Mouse (Mus musculus): ENCODE results near the gene 2700081O15Rik. TPM values are rescaled to one million over a fixed set of nuclear protein-coding genes. Genes with fewer than 3 reads are reported as not detected.
A peak's percentile ranks its signal among the peaks of the same experiment; 100 is the strongest.

The 2700081O15Rik gene
- polyA plus RNA-seq, 1 experiment: 26.9 TPM

DNA sequence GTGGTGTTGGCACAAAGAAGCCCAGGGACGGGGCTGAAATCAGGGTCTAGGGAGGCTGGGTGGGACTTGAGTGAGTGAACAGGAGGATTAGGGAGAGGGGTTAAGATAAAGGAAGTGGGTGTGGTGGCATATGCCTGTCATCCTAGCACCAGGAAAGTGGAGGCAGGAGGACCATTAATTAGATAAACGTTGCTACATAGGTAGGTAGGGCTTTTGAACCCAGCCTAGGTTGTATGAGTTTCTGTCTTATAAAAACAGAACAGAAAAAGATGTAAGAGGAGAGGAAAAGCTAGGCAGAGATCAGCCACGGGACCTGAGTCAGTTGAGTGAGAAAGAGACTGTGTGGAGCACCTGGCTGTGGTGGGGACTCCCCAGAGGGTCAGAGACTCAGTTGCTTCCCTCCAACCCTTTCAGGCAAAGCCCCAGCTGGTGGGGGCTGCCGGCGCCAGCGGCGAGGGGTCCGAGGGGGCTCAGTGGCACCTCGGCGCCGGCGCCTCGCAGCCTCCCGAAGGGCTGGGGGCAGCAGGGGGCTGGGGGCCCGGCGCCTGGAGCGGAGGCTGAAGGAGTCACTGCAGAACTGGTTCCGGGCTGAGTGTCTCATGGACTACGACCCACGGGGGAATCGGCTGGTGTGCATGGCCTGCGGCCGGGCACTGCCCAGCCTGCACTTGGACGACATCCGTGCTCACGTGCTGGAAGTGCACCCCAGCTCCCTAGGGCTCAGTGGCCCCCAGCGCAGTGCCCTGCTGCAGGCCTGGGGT lies 3.6 kb downstream of the 2700081O15Rik start:
- DNase-seq (ENCODE audit: low spot score): no peak

DNA sequence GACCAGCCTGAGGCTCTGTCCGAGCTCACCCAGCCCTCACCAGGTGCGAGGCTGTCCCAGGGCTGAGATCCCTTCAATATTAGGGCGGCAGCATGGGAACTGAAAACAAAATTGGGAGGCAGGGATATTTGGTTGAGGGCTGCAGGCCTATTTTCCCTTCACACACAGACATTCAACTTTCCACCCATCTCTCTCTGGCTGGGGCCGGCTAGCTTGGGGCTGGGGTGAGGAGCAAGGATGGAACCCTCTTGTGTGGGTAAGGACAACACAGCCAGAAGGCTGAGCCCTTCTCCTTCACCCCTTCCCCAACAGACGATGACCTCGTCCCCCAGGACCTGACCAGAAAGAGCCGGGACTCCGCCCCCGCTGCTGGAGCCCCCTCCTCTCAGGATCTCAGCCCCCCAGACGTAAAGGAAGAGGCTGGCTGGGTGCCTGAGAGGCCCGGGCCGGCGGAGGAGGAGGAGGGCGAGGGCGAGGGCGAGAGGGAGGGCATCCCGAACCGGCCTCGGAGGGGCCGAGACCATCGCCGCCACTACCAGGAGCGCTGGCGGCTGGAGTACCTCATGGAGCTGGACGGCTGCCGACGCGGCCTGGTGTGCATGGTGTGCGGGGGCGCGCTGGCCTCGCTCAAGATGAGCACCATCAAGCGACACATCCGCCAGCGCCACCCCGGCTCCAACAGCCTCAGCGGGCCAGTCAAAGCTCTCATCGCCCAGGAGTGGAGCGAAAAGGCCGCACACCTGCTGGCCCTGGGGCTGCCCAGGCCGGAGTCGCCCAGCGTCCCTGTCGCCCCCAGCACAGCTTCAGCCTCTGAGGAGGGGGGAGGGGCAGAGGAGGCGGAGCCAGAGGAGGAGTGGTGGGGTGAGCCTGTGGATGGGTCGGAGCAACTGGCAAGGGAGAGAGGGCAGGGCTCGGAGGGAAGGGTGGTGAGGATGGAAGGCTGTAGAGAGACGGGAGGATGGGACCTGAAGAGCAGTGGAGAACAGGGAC lies 4.5 kb downstream of the 2700081O15Rik start:
- peak; percentile 37 for DNase-seq (ENCODE audit: low spot score)

DNA sequence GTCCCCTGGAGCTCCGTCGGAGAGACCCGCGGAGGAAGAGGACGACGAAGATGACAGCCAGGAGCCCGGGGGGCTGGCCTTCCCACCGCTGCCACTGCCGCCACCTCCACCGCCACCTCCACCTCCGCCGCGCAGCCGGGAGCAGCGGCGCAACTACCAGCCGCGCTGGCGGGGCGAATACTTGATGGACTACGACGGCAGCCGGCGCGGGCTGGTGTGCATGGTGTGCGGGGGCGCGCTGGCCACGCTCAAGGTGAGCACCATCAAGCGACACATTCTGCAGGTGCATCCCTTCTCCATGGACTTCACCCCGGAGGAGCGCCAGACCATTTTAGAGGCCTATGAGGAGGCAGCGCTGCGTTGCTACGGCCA lies 5.2 kb downstream of the 2700081O15Rik start:
- no peak for DNase-seq (ENCODE audit: low spot score)

DNA sequence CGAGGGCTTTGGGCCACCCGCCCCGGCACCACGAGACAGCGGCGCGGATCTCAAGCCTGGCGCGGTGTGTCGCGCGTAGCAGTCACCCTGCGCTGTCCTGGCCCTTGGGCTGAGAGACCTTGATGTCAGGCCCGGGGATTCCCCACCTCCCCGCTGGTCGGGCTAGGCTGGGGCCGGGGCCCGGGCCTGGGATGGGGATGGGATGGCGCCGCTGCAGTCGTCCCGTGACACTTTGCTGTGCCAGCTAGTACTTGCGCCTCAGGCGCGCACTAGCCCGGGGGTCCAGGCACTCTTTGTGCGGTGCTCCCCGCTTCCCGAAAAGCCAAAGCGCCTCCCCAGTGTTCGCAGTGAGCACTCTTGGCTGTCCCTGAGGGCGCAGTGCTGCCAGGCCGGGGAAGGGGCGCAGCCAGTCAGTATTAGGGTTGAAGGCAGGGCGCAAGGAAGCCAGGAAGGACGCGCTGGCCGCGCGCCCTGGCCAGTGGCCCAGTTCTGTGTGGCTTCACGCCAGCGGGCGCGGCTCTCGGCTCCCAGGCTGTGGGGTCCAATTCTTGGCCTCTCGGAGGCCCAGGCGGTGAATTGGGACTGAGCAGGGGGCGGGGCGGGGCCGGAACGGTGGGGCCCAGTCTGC lies 5.7 kb downstream of the 2700081O15Rik start:
- DNase-seq (ENCODE audit: low spot score): peak; percentile 76

DNA sequence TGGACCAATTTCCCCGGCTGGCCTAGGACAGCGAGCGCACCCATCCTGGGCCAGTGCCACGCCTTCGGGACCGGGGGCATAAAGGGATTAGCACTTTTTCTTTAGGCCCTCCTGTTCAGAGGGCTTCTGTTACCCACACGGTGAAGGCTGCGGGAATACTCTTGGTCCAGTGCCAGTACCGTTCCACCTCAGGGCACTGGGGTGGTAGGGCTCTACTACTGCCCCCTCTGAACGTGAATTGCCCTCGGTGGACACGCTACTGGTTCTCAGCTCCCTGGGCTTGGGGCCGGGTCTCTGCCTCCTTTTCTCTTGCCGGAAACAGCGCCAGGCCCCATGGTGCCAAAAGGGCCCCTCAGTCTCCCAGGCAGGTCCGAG lies 6.2 kb downstream of the 2700081O15Rik start:
- DNase-seq (ENCODE audit: low spot score): no peak

DNA sequence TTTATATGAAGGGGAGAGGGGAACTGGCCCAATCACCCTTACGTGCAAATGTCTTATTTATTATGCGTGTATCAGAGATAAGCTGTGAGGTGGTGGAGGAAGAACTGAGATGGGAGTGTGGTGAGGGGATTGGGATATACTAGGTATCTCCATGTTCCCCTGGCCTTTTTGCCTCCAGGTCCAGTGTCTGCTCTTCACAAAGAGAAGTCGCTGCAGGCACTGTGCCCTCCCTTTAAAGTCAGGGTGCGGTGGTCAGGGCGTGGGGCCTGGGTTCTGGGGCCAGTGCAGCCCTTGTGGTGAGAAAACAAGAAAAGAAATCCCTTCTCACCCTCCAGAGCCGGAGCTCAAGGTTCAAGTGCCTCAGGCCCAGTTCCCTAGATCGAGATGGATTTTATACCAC lies 6.7 kb downstream of the 2700081O15Rik start:
- DNase-seq (ENCODE audit: low spot score): no peak

DNA sequence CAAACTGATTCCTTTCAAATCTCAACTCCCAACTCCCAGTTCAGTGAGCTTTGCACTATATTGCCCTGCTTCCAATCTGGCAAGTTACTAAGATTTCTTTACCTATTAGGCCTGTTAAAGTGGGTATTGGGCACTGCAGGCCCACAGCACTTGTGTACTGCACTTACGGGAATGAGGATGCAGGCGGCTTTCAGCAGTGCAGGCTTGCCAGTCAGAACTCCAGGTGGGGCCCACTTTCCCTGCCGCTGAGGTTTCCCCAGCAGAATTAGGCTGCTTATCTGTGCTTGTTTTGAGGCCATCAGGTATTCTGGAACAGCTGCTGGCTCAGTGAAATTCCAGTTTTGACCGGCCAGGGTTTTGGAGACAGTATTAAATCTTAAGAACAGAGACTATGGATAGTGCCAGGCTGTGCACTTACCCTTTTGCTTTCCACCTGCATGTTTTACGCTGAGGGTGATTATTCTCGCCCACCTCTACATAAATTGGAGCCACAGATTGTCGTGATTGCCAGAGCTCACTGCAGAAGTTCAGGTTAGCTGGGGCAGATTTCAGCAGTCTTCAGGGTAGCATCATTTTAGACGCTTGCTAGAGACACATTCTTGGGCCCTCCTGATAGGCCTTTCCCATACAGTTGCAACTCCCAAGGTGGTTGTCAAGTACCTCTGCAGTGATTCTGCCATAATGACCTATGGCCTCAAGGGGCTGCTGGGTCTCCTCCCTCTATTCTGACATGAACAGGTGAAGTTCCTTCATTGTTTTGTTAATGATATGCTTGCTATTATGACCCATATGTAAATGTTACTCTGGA lies 7.4 kb downstream of the 2700081O15Rik start:
- no peak for DNase-seq (ENCODE audit: low spot score)

DNA sequence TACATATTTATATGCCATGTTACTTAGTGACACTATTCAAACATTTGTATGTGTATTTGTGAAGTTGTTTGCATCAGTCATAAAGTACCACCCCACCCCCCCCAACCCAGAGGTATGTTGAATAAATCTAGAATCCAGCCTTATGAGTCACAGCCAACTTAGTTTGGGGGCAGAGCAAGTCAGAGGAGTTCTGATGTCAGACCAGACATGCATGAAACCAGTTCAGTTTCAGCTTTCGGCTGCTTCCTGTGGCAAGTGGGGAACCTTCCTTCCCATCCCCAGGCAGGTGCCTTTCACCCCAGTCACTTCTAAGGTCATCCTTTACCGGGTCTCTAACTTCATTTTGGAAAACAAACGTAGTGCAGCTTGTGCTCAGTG lies 8.0 kb downstream of the 2700081O15Rik start:
- no peak for DNase-seq (ENCODE audit: low spot score)

DNA sequence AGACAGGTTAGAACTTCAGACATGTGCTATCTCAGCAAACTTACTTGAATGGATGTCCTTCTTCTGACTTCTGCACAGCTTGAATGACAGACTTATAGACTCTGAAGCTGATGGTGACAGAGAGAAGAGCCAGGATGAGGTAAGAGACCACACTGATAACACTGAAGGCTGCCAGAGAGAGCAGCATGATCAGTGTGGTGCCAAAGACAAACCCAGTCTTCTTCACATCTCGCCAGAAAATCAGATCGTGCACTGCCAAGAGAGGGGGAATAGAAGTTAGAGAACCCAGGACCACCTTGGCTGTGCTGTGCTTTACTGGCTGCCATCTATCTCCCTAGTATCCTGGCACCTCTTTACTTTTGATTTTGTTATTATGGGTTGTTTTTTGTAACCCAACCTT lies 17.5 kb downstream of the 2700081O15Rik start:
- DNase-seq (ENCODE audit: low spot score): no peak

DNA sequence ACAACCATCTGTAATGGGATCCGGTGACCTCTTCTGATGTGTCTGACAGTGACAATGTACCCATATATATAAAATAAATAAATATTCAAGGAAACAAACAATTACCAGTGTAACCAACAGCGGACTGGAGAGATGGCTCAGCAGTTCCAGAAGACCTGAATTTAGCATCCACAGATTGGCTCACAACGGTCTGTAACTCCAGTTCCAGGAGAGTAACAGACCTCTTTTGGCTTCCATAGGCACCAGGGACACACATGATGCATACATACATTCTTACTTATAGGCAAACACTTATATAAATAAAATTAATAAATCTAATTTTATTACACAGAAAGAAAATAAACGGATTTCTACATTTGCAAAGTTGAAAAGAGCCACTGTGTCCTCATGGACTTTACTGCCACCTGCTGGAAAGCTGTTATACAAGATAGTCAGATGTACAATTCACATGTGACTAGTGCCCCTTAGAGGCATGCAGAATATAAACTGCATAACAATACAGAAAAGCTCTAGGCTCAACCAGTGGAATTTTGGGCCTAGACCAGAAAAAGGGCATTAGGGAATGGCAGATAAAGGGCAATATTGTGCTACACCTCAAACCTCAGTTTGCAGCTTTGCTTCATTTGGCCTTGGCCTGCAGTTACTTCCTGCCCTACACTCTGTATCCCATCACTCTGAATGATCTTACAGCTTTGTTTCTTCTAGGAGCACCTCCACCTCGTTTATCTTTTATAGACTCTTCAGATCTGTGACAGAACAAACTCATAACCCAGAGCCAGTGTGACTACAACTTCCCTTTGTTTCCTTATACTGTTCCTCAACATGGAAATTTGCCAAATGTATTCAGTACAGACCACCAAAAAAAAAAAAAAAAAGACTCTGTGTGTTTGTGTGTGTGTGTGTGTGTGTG lies 18.9 kb downstream of the 2700081O15Rik start:
- DNase-seq (ENCODE audit: low spot score): no peak

DNA sequence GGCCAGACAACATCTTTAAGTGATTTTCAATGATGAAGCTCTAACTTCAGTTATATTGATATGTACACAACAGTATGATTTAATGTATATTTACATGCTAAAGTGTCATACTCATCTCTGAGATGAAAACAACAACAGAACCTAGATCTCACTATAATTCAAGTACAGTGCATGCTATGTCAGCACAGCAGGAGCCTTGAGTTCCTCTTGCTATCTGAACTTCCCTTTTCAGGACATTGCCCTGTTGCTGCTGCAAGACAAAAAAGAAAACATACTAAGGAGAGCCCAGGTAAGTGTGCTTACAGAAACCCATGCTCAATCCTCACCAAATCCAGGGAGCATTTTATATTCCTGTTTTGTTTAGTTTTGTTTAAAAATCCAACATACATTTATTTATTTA lies 20.9 kb downstream of the 2700081O15Rik start:
- no peak for DNase-seq (ENCODE audit: low spot score)

DNA sequence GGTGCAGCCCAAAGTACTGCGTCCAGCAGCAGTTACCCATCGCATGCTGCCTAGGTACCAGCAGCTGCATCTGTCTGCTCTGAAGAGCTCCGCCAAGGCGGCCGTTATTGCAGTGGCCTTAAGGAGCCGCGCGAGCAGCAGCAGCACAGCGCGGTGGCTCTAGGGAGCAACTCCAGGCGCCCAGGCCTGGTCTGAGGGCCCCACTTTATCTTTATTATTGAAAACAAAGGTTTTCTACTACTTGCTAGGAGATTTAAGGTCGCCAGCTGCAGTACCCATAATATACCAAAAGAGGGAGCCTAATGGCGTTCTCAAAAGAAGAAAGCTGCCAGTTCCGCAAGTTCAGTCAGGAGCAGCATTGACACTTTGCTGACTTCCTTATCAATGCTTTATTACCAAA lies 24.1 kb downstream of the 2700081O15Rik start:
- no peak for DNase-seq (ENCODE audit: low spot score)

DNA sequence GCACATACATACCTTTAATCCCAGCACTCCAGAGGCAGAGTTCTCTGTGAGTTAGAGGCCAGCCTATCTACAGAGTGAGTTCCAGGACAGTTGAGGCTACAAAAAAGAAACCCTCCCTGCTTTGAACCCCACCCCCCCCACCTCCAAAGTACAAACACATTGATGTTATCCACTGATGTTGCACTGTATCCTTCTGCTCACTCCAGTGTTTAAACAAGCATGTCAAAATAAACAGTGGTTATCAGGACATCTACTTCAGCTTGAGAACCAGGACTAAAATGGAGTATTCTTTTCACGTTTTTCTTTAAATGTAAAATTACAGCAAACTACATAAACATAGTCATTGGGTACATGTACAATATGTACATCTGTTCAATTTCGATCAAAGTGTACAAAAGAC lies 27.7 kb downstream of the 2700081O15Rik start:
- DNase-seq (ENCODE audit: low spot score): no peak

DNA sequence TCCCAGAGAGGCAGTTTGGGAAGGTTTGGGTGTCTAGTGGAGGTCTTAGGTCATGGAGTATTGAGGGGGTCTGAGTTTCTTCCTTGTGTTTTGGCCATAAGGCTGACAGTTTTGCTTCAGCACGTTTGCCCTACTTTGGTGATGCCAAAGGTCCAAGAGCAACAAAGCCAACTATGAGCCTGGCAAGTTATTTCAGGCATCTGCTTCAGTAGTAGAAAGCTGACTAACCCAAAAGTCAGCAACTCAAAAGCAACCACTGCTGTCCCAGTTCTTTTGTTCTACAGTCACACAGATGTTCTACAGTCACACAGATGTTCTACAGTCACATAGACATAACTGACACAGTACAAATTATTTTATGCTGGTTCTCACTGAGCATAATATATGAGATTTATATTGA lies 28.2 kb downstream of the 2700081O15Rik start:
- no peak for DNase-seq (ENCODE audit: low spot score)

DNA sequence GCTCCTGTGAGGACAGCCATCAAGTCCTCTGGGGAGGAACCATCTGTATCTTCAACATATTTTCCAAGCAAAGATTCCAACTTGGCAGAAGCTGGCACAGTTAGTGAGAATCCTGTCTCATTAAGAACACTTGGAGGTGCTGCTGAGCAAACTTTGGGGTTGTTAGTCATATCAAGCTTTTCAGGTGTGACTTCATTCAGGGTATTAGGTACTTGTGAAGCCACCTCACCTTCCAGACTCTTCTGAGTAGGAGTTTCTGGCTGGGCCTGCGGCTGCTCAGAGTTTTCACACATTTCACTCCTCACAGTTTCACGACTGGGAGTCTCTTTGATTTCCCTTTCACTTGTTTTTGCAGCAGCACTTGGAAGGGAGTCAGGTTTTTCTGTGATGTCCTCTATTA lies 39.4 kb downstream of the 2700081O15Rik start:
- DNase-seq (ENCODE audit: low spot score): no peak

DNA sequence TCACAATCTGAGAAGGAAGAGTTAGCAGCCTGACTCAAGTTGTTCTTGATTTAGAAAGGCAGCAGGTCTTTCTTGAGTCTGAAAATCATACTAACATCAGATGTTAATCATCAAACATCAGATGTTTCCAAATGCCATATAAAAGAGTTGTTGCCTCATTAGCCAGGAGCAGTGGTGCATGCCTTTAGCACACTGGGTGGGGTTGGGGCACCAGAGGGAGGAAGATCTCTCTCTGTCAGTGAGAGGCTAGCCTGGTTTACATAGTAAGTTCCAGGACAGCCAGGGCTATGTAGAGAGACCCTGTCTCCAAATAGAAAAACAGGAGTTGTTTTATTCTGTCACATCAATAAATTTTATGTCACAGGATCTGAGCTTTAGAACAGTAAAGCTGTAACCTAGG lies 41.5 kb downstream of the 2700081O15Rik start:
- DNase-seq (ENCODE audit: low spot score): no peak

DNA sequence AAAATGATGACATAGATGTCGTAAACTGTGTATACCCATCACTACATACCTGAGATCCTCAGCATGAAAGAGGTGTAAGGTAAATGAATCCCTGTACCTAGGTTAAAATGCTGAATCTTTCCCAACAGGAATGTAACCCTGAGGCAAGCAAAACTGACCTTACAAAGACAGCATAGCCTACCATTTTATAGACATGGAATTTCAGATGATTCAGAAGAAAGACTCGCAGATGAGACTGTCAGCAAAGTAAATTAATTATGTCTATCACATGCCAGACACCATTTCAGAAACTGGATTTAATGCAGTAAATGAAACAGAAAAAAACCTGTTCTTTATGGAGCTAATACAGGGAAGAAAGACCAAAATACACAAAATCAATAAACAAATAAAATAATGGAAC lies 41.9 kb downstream of the 2700081O15Rik start:
- no peak for DNase-seq (ENCODE audit: low spot score)

DNA sequence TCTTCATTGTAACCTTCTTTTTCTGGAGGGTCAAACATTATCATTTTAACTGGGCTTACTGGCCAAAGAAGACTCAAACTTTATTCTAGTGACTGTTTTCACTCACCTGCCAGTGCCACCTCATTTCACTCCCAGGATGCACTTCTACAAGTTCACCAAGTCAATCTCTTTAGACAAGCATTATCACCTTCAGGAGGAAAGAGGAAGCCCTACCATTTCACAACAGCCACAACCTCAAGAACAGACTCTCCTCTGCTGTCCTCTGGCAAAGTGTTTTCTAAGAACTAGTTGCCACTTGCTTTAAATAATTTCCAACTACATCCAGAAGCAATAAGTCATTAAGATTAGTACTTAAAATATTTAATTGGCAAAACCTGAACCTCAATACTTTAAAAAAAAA lies 50.5 kb downstream of the 2700081O15Rik start:
- DNase-seq (ENCODE audit: low spot score): no peak

DNA sequence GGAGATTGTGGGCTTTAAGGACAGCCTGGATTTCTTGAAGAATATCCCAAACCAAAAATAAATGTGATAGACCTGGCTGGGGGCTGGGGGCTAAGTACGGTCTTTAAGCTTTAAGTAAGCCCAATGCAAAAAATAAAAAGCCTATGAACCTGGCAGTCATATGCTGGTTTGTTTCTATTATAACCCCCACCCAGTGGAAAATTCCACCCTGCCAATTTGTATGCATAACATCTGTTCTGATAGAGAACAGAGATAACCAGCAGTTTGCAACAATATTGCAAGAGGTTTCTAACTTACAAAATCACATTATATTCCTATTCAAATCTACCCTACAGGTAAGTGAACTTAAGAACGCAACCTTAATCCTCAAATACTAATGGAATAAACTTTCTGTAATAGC lies 53.2 kb downstream of the 2700081O15Rik start:
- no peak for DNase-seq (ENCODE audit: low spot score)

Data from urinary bladder, adult 2 months (tissue).